Mouse (Mus musculus) layer of hippocampus, adult 18-20 months (tissue): ENCODE data around the gene B230307C23Rik. TPM values are rescaled to one million over a fixed set of nuclear protein-coding genes. Genes with fewer than 3 reads are reported as not detected.
"Not testable (repeated sequence)": the region's sequence is repeated elsewhere in the genome, so short reads cannot be mapped to it uniquely, and the experiment has no call there.

Experiments
- DNase-seq, 2 experiments: peaks; one replicate each; pipeline ENCODE4 v3.0.0; 2022; ENCODE audit warnings: low spot score in 2 of 2
- total RNA-seq, 2 experiments: library from RNA; stranded (reverse); gene quantifications; 2 replicates each; pipeline ENCODE4 v1.2.3; 2021

Gene B230307C23Rik
- total RNA-seq, 2 experiments from 2014 or later, result 25.0 to 26.3 TPM

- DNase-seq, result not testable (repeated sequence)
Observed at GRCm38 (mm10) chr16:97997383-97997731, 242 bp downstream of the B230307C23Rik start.

DNA sequence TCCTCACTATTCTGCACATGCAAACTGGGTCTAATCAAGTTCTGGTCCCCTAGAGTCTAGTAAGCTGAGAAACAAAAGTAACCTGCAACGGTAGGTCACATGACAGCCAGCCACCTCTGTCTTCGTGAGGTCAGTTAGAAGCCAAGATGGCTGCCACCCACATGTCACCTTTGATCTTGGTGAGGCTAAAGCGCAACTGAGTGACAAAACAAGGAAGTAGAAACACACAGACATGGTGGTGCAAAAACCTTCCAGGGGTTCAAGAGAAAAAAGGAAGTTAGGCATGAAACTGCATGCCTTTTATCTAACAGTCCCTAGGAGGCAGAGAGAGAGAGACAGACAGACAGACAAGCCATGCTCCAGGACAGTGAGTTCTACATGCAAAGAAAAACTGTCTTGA is 25.0 kb downstream of the B230307C23Rik start:
- no peak for DNase-seq

DNA sequence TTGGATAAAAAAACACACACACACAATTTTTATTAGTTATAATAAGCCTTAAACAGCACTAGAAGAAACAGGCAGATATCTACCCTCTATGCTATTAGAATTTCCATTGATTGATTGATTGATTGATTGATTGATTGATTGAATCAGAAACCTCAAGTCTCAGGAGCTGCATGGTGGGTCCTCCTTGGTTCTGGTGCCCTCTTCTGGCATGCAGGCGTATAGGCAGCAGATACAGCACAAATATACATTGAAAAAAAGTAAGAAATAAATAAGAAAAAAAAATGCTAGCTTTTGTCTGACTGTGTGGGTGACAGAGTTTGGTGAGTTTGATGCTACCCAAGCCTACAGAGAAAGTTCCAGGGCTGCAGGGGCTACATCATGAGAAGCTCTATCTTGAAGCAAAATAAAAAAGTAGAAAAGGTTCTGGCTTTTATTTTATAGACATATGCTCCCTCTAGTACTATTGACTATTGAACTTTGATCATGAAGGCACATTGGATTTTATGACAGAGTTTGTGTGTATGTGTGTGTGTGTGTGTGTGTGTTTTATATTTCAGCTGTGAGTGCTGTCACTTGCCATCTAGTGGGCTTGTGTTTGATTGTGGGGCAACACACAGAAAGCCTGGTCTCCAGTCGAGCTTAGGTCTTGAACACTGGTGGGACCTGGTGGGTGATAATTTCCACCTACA is 25.7 kb downstream of the B230307C23Rik start:
- DNase-seq, result no peak

DNA sequence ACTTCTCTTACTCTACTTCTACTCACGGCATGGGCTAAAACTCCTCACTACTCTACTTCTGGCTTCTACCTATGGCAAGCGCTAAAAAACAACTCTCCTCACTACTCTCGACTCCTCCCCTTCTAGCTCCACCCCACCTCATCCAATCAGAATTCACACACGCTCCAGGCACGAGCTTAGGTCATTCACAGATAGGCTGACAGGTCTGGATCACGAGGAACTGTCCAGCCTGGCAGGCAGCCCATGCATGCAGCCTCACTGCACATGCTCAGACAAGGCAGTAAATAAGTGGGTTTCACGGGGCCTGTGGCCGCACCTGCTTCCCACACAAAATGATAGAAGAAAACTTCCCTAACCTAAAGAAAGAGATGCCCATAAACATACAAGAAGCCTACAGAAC is 29.1 kb downstream of the B230307C23Rik start:
- not testable (repeated sequence) for DNase-seq

GRCm38 (mm10) chr16:98034971-98035370 is 37.9 kb downstream of the B230307C23Rik start:
- not testable (repeated sequence) for DNase-seq

- peak in 1 of 2 experiments; percentile 55 for DNase-seq
Observed at GRCm38 (mm10) chr16:98041676-98042075, 44.6 kb downstream of the B230307C23Rik start.

- DNase-seq, result not testable (repeated sequence)
Observed at GRCm38 (mm10) chr16:98079382-98079781, 82.3 kb downstream of the B230307C23Rik start.

DNA sequence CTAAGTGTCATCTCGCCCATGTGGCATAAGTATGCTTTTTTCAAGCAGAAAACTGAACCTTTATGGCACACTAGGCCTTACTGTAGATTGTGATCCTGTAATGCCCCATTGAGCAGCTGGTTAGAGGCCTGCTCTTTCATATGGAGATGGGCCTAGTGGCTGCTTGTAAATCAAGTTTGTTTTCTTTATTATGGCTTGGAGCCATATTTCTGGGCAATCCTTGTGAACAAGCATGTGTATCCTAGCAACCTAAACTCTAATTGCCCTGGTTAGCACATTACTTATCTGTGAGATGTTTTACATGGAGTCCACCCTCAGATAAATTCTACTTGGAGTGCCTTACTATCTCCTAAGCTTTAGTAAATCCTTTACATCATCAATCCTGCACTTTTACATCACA is 84.0 kb downstream of the B230307C23Rik start:
- DNase-seq, result peak in 1 of 2 experiments; percentile 1

Other genes with a start within 250 kb of the B230307C23Rik start
- 1 to 10 TPM in 1 of 2 experiments, under 1 TPM in 1; 0.92 to 1.3 TPM for gene Ripk4, start 233.5 kb upstream of the B230307C23Rik start, total RNA-seq
- 10 to 100 TPM; 23.4 to 24.5 TPM for gene Prdm15, start 145.5 kb upstream of the B230307C23Rik start, total RNA-seq
- 10 to 100 TPM; 12.0 to 18.5 TPM for gene C2cd2, start 34.7 kb upstream of the B230307C23Rik start, total RNA-seq
- gene Zbtb21, start 34.7 kb upstream of the B230307C23Rik start, total RNA-seq, result 10 to 100 TPM; 26.7 to 27.8 TPM
- 1 to 10 TPM; 6.7 to 7.4 TPM for gene A630089N07Rik, start 85.1 kb downstream of the B230307C23Rik start, total RNA-seq